Mouse (Mus musculus): ENCODE data around the gene Fga.

DNA sequence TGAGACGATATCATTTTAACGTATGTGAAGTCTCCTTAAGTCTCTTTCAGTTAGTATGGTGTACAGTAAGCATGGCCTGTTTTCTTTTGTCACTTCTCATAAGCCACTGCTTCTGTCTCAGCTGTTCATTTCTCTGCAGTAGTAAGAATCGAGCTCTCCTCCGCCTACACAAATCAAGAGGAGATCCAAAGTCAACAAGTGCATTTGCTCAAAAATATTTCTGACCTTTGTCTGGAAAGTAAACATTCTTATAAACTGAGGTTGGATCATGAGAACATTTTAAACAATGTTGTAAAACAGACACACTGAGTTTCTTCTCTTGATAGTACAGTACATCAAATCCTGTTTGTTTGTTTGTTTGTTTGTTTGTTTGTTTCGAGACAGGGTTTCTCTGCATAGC lies 24.8 kb downstream of the Fga start:
- TF ChIP-seq EP300 (IDR thresholded peaks at IDR 0.05; ENCODE audit: insufficient read depth, low read depth, low read length) (no peak), CTCF (IDR thresholded peaks at IDR 0.05) (no peak), POLR2A (IDR thresholded peaks at IDR 0.05; ENCODE audit: insufficient read depth, low read depth, low read length) (no peak)

Data from heart, adult 2 months (tissue).